Mouse (Mus musculus) B cell, adult 67 days (primary cell): ENCODE results near the gene Olfr971. TPM values are rescaled to one million over a fixed set of nuclear protein-coding genes. Genes with fewer than 3 reads are reported as not detected.

Source experiments
- total RNA-seq, 2 experiments: library from RNA; stranded (reverse); gene quantifications; 4 replicates each; pipeline ENCODE4 v1.2.4; 2023

The Olfr971 gene
- total RNA-seq = not detected

GRCm38 (mm10) chr9:39836576-39836975 is at the start of gene Olfr971:
Olfr971 (plus strand) TSS chr9:39836876.

GRCm38 (mm10) chr9:39790558-39790957 is 46.1 kb upstream of the Olfr971 start, which contains the start of gene Olfr969:
Olfr969 (plus strand) TSS chr9:39790945.

GRCm38 (mm10) chr9:39808560-39808959 is 28.1 kb upstream of the Olfr971 start, which contains the start of gene Olfr970:
Olfr970 (plus strand) TSS chr9:39808860.

GRCm38 (mm10) chr9:39866122-39866521 is 29.4 kb downstream of the Olfr971 start, which contains the start of gene Olfr972:
Olfr972 (plus strand) TSS chr9:39866422.

Other genes starting within 250 kb of the Olfr971 start
- gene AW551984, start 232.5 kb upstream of the Olfr971 start, total RNA-seq = not detected
- not detected for gene Olfr148, start 226.2 kb upstream of the Olfr971 start, total RNA-seq
- not detected for gene Olfr960, start 215.5 kb upstream of the Olfr971 start, total RNA-seq
- gene Olfr961, start 191.8 kb upstream of the Olfr971 start, total RNA-seq = not detected
- gene Olfr963, start 169.7 kb upstream of the Olfr971 start, total RNA-seq = not detected
- not detected for gene Olfr149, start 129.8 kb upstream of the Olfr971 start, total RNA-seq
- not detected for gene Olfr965, start 125.5 kb upstream of the Olfr971 start, total RNA-seq
- not detected for gene Olfr150, start 105.9 kb upstream of the Olfr971 start, total RNA-seq
- gene Olfr967, start 90.6 kb upstream of the Olfr971 start, total RNA-seq = not detected
- not detected for gene Olfr968, start 53.6 kb upstream of the Olfr971 start, total RNA-seq
- not detected for gene Olfr969, start 45.9 kb upstream of the Olfr971 start, total RNA-seq
- not detected for gene Olfr970, start 28.0 kb upstream of the Olfr971 start, total RNA-seq
- gene Olfr972, start 29.5 kb downstream of the Olfr971 start, total RNA-seq = not detected
- gene Olfr229, start 70.5 kb downstream of the Olfr971 start, total RNA-seq = not detected
- not detected for gene Olfr974, start 100.6 kb downstream of the Olfr971 start, total RNA-seq
- gene Olfr975, start 115.2 kb downstream of the Olfr971 start, total RNA-seq = not detected
- not detected for gene Olfr976, start 124.3 kb downstream of the Olfr971 start, total RNA-seq
- gene Olfr978, start 155.2 kb downstream of the Olfr971 start, total RNA-seq = not detected
- gene Olfr979, start 166.6 kb downstream of the Olfr971 start, total RNA-seq = not detected
- gene Olfr980, start 172.7 kb downstream of the Olfr971 start, total RNA-seq = not detected
- not detected for gene Olfr981, start 184.6 kb downstream of the Olfr971 start, total RNA-seq
- gene Olfr982, start 237.0 kb downstream of the Olfr971 start, total RNA-seq = not detected